Mouse (Mus musculus): Measurements from ENCODE around the gene Flrt3. TPM values are rescaled to one million over a fixed set of nuclear protein-coding genes. Genes with fewer than 3 reads are reported as not detected.
A peak's percentile ranks its signal among the peaks of the same experiment; 100 is the strongest.

Flrt3 gene
- polyA plus RNA-seq, 1 experiment from 2014 or later: 86.1 TPM

DNA sequence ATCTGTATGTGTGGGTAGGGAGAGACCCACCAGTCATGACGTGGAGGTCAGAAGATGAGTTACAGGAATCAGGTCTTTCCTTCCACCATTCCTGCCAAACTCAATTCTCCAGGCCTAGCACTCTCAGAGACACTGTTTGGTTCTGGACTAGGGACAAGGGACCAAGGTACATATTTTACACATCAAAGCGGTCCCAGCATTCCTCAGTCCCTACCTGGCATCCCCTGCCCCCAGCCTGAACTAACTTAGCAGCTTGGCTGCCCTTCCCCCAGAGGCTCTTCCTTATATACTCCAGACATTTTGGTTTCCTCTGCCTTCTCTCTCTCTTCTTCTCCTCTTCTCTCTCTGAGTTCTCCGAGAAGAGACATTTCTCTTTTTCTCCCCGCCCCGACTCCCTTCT, 2.2 kb upstream of the Flrt3 start:
- ATAC-seq (ENCODE audit: low FRiP score): no peak
- WGBS: 85% methylated on average over 5 of the region's 5 CpGs

DNA sequence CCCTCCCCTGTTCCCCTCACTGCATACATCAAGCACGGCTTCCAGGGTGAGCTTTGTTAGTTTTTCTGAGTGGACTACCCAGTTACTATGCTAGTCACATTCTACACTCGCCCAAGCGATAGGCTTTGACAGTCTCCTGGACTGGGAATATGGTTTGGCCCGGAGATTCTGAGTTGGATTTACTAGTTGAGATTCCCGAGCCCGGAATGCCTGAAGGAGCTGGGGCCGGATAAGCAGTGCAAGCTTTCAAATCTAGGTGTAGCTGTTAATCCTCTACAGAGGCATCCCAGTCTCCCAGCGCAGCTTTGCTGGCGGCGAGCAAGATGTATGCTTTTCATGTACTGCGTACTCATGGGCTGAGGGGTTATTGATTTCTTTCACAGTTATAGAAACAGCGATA, 812 bp downstream of the Flrt3 start:
- Histone ChIP-seq H3K27ac (peak overlapping the region; percentile 90), H3K9me3 (no peaks in the 10 kb centered on the region), H3K4me1 (peaks cover 18% of the 10 kb centered on the region), H3K27me3 (peaks cover 10% of the 10 kb centered on the region; the same call in 1 of the 2 replicates), H3K4me3 (replicated peaks) (peak overlapping the region; percentile 63), H3K9ac (peak overlapping the region; percentile 82), H3K4me2 (peak overlapping the region; percentile 51), H3K36me3 (replicated peaks) (no peaks in the 10 kb centered on the region)
- WGBS: under 1% methylated on average over 12 of the region's 12 CpGs
- peak; percentile 55 for ATAC-seq (ENCODE audit: low FRiP score)

More for the DNA sequence above, 2.2 kb upstream of the Flrt3 start:
- no peaks in the 10 kb centered on the region; the same call in 1 of the 2 replicates for H3K4me1 ChIP-seq
- H3K4me2 ChIP-seq: no peak overlapping the region
- H3K9me3 ChIP-seq: no peaks in the 10 kb centered on the region
- no peak overlapping the region for H3K9ac ChIP-seq
- no peak overlapping the region for H3K27ac ChIP-seq
- no peaks in the 10 kb centered on the region for H3K36me3 ChIP-seq (replicated peaks)
- H3K27me3 ChIP-seq: peaks cover 10% of the 10 kb centered on the region; the same call in 1 of the 2 replicates
- no peak overlapping the region for H3K4me3 ChIP-seq (replicated peaks)

GRCm38 (mm10) chr2:140669786-140670185, 1.5 kb downstream of the Flrt3 start:
- 9% methylated on average over 2 of the region's 2 CpGs for WGBS
- ATAC-seq (ENCODE audit: low FRiP score): no peak
- Histone ChIP-seq H3K9ac (peak overlapping the region; percentile 82), H3K4me3 (replicated peaks) (peak overlapping the region; percentile 63), H3K27ac (peak overlapping the region; percentile 33; the same call in 1 of the 2 replicates), H3K4me2 (peak overlapping the region; percentile 51), H3K4me1 (peaks cover 23% of the 10 kb centered on the region), H3K27me3 (peaks cover 10% of the 10 kb centered on the region; the same call in 1 of the 2 replicates), H3K9me3 (no peaks in the 10 kb centered on the region), H3K36me3 (replicated peaks) (no peaks in the 10 kb centered on the region)

DNA sequence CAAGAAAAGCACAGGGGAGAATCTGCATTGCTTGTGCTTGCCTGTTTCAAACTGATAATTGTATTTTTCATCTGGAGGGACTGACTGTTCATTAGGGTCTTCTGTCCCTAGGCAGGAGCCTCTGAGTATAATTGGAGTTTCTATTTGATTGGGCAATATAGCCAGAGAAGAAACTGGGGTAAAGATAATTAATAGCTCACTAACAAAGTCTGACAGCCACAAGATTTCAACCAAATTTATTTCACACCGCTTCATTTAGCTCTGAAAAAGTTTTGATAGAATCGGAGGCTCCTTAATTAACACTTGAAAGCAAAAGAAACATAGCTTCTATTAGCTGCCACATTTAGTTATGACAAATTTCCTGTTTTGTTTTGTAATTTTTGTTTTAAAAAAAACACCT, 2.2 kb downstream of the Flrt3 start:
- WGBS: 3% methylated on average over 2 of the region's 2 CpGs
- peak overlapping the region; percentile 21; the same call in 1 of the 2 replicates for H3K9ac ChIP-seq
- peak overlapping the region; percentile 75 for H3K27ac ChIP-seq
- no peaks in the 10 kb centered on the region for H3K36me3 ChIP-seq (replicated peaks)
- H3K4me2 ChIP-seq: peak overlapping the region; percentile 58
- ATAC-seq (ENCODE audit: low FRiP score): peak; percentile 25; the same call in 1 of the 2 replicates
- peaks cover 25% of the 10 kb centered on the region for H3K4me1 ChIP-seq
- H3K9me3 ChIP-seq: no peaks in the 10 kb centered on the region
- H3K27me3 ChIP-seq: peaks cover 6% of the 10 kb centered on the region; the same call in 1 of the 2 replicates
- peak overlapping the region; percentile 63 for H3K4me3 ChIP-seq (replicated peaks)

GRCm38 (mm10) chr2:140668311-140668710, 3.0 kb downstream of the Flrt3 start:
- H3K4me3 ChIP-seq (replicated peaks): peak overlapping the region; percentile 63
- no peaks in the 10 kb centered on the region for H3K27me3 ChIP-seq
- WGBS: 0% methylated on average over 8 of the region's 8 CpGs
- peak overlapping the region; percentile 58 for H3K4me2 ChIP-seq
- H3K36me3 ChIP-seq (replicated peaks): peaks cover 2% of the 10 kb centered on the region; the same call in 1 of the 2 replicates
- peak overlapping the region; percentile 75 for H3K27ac ChIP-seq
- no peaks in the 10 kb centered on the region for H3K9me3 ChIP-seq
- peak; percentile 72 for ATAC-seq (ENCODE audit: low FRiP score)
- H3K9ac ChIP-seq: peak overlapping the region; percentile 46; the same call in 1 of the 2 replicates
- peaks cover 25% of the 10 kb centered on the region for H3K4me1 ChIP-seq

GRCm38 (mm10) chr2:140667261-140668047, 3.8 kb downstream of the Flrt3 start:
- Histone ChIP-seq H3K36me3 (replicated peaks) (peaks cover 10% of the 10 kb centered on the region), H3K9me3 (no peaks in the 10 kb centered on the region), H3K9ac (peak overlapping the region; percentile 46), H3K4me1 (peaks cover 25% of the 10 kb centered on the region), H3K4me3 (replicated peaks) (peak overlapping the region; percentile 63), H3K4me2 (peak overlapping the region; percentile 58), H3K27me3 (no peaks in the 10 kb centered on the region), H3K27ac (0 out of 2 replicates have a peak overlapping the region, but pooled peaks have one; percentile 36)
- WGBS: 10% methylated on average over 13 of the region's 13 CpGs
- no peak for ATAC-seq (ENCODE audit: low FRiP score)

GRCm38 (mm10) chr2:140666846-140667245, 4.4 kb downstream of the Flrt3 start:
- ATAC-seq (ENCODE audit: low FRiP score): no peak
- WGBS: 12% methylated on average over 7 of the region's 7 CpGs
- Histone ChIP-seq H3K4me2 (peak overlapping the region; percentile 58), H3K27ac (no peak overlapping the region), H3K36me3 (replicated peaks) (peaks cover 10% of the 10 kb centered on the region), H3K4me3 (replicated peaks) (peak overlapping the region; percentile 63), H3K4me1 (peaks cover 25% of the 10 kb centered on the region), H3K27me3 (no peaks in the 10 kb centered on the region), H3K9me3 (no peaks in the 10 kb centered on the region), H3K9ac (peak overlapping the region; percentile 46; the same call in 1 of the 2 replicates)

- no peaks in the 10 kb centered on the region for H3K27me3 ChIP-seq
- no peak overlapping the region for H3K9ac ChIP-seq
- ATAC-seq (ENCODE audit: low FRiP score): no peak
- H3K4me3 ChIP-seq (replicated peaks): no peak overlapping the region
- WGBS: 92% methylated on average over 4 of the region's 4 CpGs
- no peak overlapping the region for H3K4me2 ChIP-seq
- no peak overlapping the region for H3K27ac ChIP-seq
- peaks cover 25% of the 10 kb centered on the region for H3K4me1 ChIP-seq
- H3K36me3 ChIP-seq (replicated peaks): peaks cover 33% of the 10 kb centered on the region
- no peaks in the 10 kb centered on the region for H3K9me3 ChIP-seq
Measured at GRCm38 (mm10) chr2:140664381-140664780, 6.9 kb downstream of the Flrt3 start.

DNA sequence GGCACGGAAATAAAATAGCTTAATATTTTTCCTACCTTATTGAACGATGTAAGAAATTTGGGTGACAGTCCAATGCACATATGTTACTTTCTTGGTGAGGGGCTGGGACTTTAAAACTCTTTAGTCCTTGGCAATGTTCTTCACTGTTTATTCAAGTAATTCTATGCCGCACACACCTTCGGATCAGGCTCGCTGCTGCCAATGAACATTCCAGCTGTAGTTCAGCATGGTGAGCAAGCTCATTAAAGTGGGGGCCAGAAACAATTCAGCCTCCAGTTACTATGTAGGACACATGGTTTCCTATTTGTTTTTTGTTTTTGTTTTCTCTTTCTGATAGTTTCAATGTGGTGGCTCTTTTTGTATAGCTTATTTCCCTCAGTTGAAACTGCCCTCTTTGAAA, 8.6 kb downstream of the Flrt3 start:
- Histone ChIP-seq H3K27ac (no peak overlapping the region), H3K9ac (no peak overlapping the region), H3K4me2 (no peak overlapping the region), H3K4me3 (replicated peaks) (no peak overlapping the region), H3K36me3 (replicated peaks) (peaks cover 42% of the 10 kb centered on the region), H3K4me1 (peaks cover 23% of the 10 kb centered on the region), H3K9me3 (no peaks in the 10 kb centered on the region), H3K27me3 (no peaks in the 10 kb centered on the region)
- WGBS: 78% methylated on average over 5 of the region's 5 CpGs
- no peak for ATAC-seq (ENCODE audit: low FRiP score)

- H3K27ac ChIP-seq: no peak overlapping the region
- 19% methylated on average over 2 of the region's 2 CpGs for WGBS
Measured at GRCm38 (mm10) chr2:140653978-140654377, 17.3 kb downstream of the Flrt3 start.

GRCm38 (mm10) chr2:140653481-140653880, 17.8 kb downstream of the Flrt3 start:
- H3K4me3 ChIP-seq (replicated peaks): no peak overlapping the region
- no peak overlapping the region for H3K4me2 ChIP-seq
- peaks cover 5% of the 10 kb centered on the region; the same call in 1 of the 2 replicates for H3K36me3 ChIP-seq (replicated peaks)
- ATAC-seq (ENCODE audit: low FRiP score): peak; percentile 78
- H3K9me3 ChIP-seq: no peaks in the 10 kb centered on the region
- 0 out of 2 replicates have a peak, but pooled peaks cover 4% of the 10 kb centered on the region for H3K27me3 ChIP-seq
- no peak overlapping the region for H3K9ac ChIP-seq
- peaks cover 22% of the 10 kb centered on the region for H3K4me1 ChIP-seq
- no peak overlapping the region for H3K27ac ChIP-seq

More at GRCm38 (mm10) chr2:140653978-140654377, 17.3 kb downstream of the Flrt3 start:
- H3K4me1 ChIP-seq: peaks cover 22% of the 10 kb centered on the region
- no peak overlapping the region for H3K9ac ChIP-seq
- ATAC-seq (ENCODE audit: low FRiP score): peak; percentile 75; the same call in 1 of the 2 replicates
- H3K4me2 ChIP-seq: no peak overlapping the region
- H3K36me3 ChIP-seq (replicated peaks): peaks cover 8% of the 10 kb centered on the region
- H3K27me3 ChIP-seq: 0 out of 2 replicates have a peak, but pooled peaks cover 4% of the 10 kb centered on the region
- no peaks in the 10 kb centered on the region for H3K9me3 ChIP-seq
- H3K4me3 ChIP-seq (replicated peaks): no peak overlapping the region

GRCm38 (mm10) chr2:140621730-140622337, 49.4 kb downstream of the Flrt3 start:
- Histone ChIP-seq H3K36me3 (replicated peaks) (no peaks in the 10 kb centered on the region), H3K27ac (no peak overlapping the region), H3K4me3 (replicated peaks) (no peak overlapping the region), H3K9ac (no peak overlapping the region), H3K4me1 (no peaks in the 10 kb centered on the region; the same call in 1 of the 2 replicates), H3K4me2 (no peak overlapping the region), H3K27me3 (no peaks in the 10 kb centered on the region), H3K9me3 (no peaks in the 10 kb centered on the region)
- no peak for ATAC-seq (ENCODE audit: low FRiP score)
- WGBS: 77% methylated on average over 2 of the region's 2 CpGs
